Mouse (Mus musculus): Measurements from ENCODE around the gene Cass4.

DNA sequence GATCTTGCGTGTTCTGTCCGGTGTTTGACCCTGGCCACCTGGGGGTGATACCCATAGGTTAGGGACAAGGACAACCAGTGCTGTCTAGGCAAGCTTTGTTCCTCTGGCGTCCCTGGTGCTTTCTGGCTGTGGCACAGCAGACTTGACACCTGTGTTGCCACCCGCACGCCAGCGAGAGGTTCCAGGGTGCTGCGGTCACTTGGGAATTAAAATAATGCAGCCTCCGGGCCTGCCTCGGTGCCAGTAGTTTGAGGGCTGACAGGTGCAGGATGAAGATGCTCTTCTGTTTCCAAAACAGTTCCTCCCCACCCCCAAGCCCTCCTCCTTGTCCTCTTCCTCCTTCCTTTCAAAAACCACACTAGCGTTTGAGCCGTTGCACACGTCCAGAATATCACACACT is 11.7 kb upstream of the Cass4 start:
- TF ChIP-seq MAX (IDR thresholded peaks at IDR 0.05; ENCODE audit: low read depth) (no peak), TCF12 (IDR thresholded peaks at IDR 0.05; ENCODE audit: insufficient read depth, poor library complexity, severe bottlenecking) (no peak), POLR2AphosphoS2 (IDR thresholded peaks at IDR 0.05; ENCODE audit: insufficient read length, low read depth) (peak; percentile 12), SRF (IDR thresholded peaks at IDR 0.05; ENCODE audit: control insufficient read depth, insufficient read length, low read depth) (no peak), POLR2A (IDR thresholded peaks at IDR 0.05; ENCODE audit: insufficient read length, low read depth) (no peak), USF1 (IDR thresholded peaks at IDR 0.05; ENCODE audit: low read depth) (no peak), MYOD1 (IDR thresholded peaks at IDR 0.05; ENCODE audit: control insufficient read depth in 1 of 3, insufficient read length in 2 of 3, low read depth in 2 of 3) (no peak), CEBPB (IDR thresholded peaks at IDR 0.05; ENCODE audit: insufficient read depth, poor library complexity, severe bottlenecking) (no peak)

All from myocyte (in vitro differentiated cells).